Mouse (Mus musculus) forebrain, embryonic 16.5 days (tissue): Measurements from ENCODE around the gene Gpc6. TPM values are rescaled to one million over a fixed set of nuclear protein-coding genes. Genes with fewer than 3 reads are reported as not detected.

Source experiments
- ATAC-seq: fragments of 200-750 bp; cut with Nextera tagmentation; 2 replicates; pipeline ENCODE4 v1.8.0; 2017; ENCODE audit warnings: mild to moderate bottlenecking, moderate library complexity
- H3K27ac ChIP-seq: fragments of 300-500 bp; sonication (generic); 2 replicates; pipeline ENCODE4 v1.5.1; 2014; ENCODE audit warnings: low read length, control low read depth
- H3K27me3 ChIP-seq: fragments of 300-500 bp; sonication (generic); replicated peaks from 2 replicates; pipeline ENCODE4 v1.6.1; 2014; ENCODE audit warnings: low read length; ENCODE audit not compliant: control insufficient read depth, insufficient read depth
- H3K36me3 ChIP-seq: fragments of 300-500 bp; sonication (generic); 2 replicates; pipeline ENCODE4 v1.6.1; 2014; ENCODE audit not compliant: control insufficient read depth, insufficient read depth
- H3K4me1 ChIP-seq: fragments of 300-500 bp; sonication (generic); replicated peaks from 2 replicates; pipeline ENCODE4 v1.6.1; 2014; ENCODE audit warnings: low read length; ENCODE audit not compliant: control insufficient read depth, insufficient read depth
- H3K4me2 ChIP-seq: fragments of 300-500 bp; sonication (generic); 2 replicates; pipeline ENCODE4 v1.6.1; 2014; ENCODE audit warnings: mild to moderate bottlenecking, low read length, control low read depth
- H3K4me3 ChIP-seq: fragments of 300-500 bp; sonication (generic); replicated peaks from 2 replicates; pipeline ENCODE4 v1.5.1; 2014; ENCODE audit warnings: mild to moderate bottlenecking, low read length, control low read depth
- H3K9ac ChIP-seq: fragments of 300-500 bp; sonication (generic); replicated peaks from 2 replicates; pipeline ENCODE4 v1.6.1; 2014; ENCODE audit warnings: low read depth, low read length, control low read depth
- H3K9me3 ChIP-seq: fragments of 300-500 bp; sonication (generic); 2 replicates; pipeline ENCODE4 v1.6.1; 2016; ENCODE audit warnings: low read length; ENCODE audit not compliant: control insufficient read depth
- WGBS: fragments of 180-500 bp; shearing (Covaris S2); extraction: QIAGEN DNeasy Blood & Tissue Kit; methylation state at CpG from one replicate; pipeline ENCODE4 v1.1.7; 2014; 5-methylcytosine and 5-hydroxymethylcytosine counted together
- polyA plus RNA-seq: library from polyadenylated mRNA; unstranded; fragments of >200 nt; fragmentation: Nextera tagmentation; extraction: Ambion mirVana; gene quantifications from 2 replicates; pipeline ENCODE4 v1.2.1, GENCODE M21; 2015

The Gpc6 gene
- polyA plus RNA-seq, 1 experiment from 2014 or later = 18.2 TPM

GRCm38 (mm10) chr14:117909046-117909445, 983.9 kb downstream of the Gpc6 start:
- Histone ChIP-seq H3K36me3 (no peaks in the 10 kb centered on the region), H3K9me3 (no peaks in the 10 kb centered on the region), H3K27me3 (no peaks in the 10 kb centered on the region), H3K9ac (no peak overlapping the region), H3K4me1 (peaks cover 10% of the 10 kb centered on the region), H3K4me2 (no peak overlapping the region), H3K4me3 (no peak overlapping the region), H3K27ac (no peak overlapping the region)
- no peak for ATAC-seq
- 91% methylated on average over 4 of the region's 4 CpGs for WGBS

- Histone ChIP-seq H3K4me1 (peaks cover 10% of the 10 kb centered on the region), H3K27ac (no peak overlapping the region), H3K9me3 (no peaks in the 10 kb centered on the region), H3K27me3 (no peaks in the 10 kb centered on the region), H3K9ac (no peak overlapping the region), H3K4me2 (no peak overlapping the region), H3K36me3 (no peaks in the 10 kb centered on the region), H3K4me3 (no peak overlapping the region)
- no peak for ATAC-seq
- 13% methylated on average over 7 of the region's 7 CpGs for WGBS
Measured at GRCm38 (mm10) chr14:117910323-117910722, 985.2 kb downstream of the Gpc6 start.

GRCm38 (mm10) chr14:117912624-117913270, 987.6 kb downstream of the Gpc6 start:
- H3K27me3 ChIP-seq = no peaks in the 10 kb centered on the region
- H3K9me3 ChIP-seq = no peaks in the 10 kb centered on the region
- no peaks in the 10 kb centered on the region for H3K4me1 ChIP-seq
- no peak overlapping the region for H3K9ac ChIP-seq
- H3K4me2 ChIP-seq = no peak overlapping the region
- no peak overlapping the region for H3K27ac ChIP-seq
- WGBS = 87% methylated on average over 10 of the region's 10 CpGs
- no peaks in the 10 kb centered on the region for H3K36me3 ChIP-seq
- no peak overlapping the region for H3K4me3 ChIP-seq
- no peak for ATAC-seq

GRCm38 (mm10) chr14:117916577-117916976, 991.5 kb downstream of the Gpc6 start:
- Histone ChIP-seq H3K4me2 (no peak overlapping the region), H3K9ac (no peak overlapping the region), H3K27ac (no peak overlapping the region), H3K27me3 (no peaks in the 10 kb centered on the region), H3K4me1 (no peaks in the 10 kb centered on the region), H3K4me3 (no peak overlapping the region), H3K9me3 (no peaks in the 10 kb centered on the region), H3K36me3 (no peaks in the 10 kb centered on the region)
- ATAC-seq = no peak
- WGBS = 90% methylated on average over 8 of the region's 8 CpGs

- WGBS = 85% methylated on average over 10 of the region's 10 CpGs
- Histone ChIP-seq H3K4me1 (no peaks in the 10 kb centered on the region), H3K27ac (no peak overlapping the region), H3K4me2 (no peak overlapping the region), H3K4me3 (no peak overlapping the region), H3K9ac (no peak overlapping the region), H3K27me3 (no peaks in the 10 kb centered on the region), H3K36me3 (no peaks in the 10 kb centered on the region), H3K9me3 (no peaks in the 10 kb centered on the region)
- peak; percentile 49; the same call in 1 of the 2 replicates for ATAC-seq
Measured at GRCm38 (mm10) chr14:117918724-117919123, 993.6 kb downstream of the Gpc6 start.

- H3K36me3 ChIP-seq = no peaks in the 10 kb centered on the region
- H3K4me2 ChIP-seq = no peak overlapping the region
- 99% methylated on average over 5 of the region's 5 CpGs for WGBS
- H3K9ac ChIP-seq = no peak overlapping the region
- no peaks in the 10 kb centered on the region for H3K27me3 ChIP-seq
- no peaks in the 10 kb centered on the region for H3K9me3 ChIP-seq
- no peak overlapping the region for H3K27ac ChIP-seq
- H3K4me1 ChIP-seq = no peaks in the 10 kb centered on the region
- ATAC-seq = no peak
- no peak overlapping the region for H3K4me3 ChIP-seq
Measured at GRCm38 (mm10) chr14:117919612-117920011, 994.5 kb downstream of the Gpc6 start.

- no peak overlapping the region for H3K4me2 ChIP-seq
- no peak overlapping the region for H3K4me3 ChIP-seq
- H3K9ac ChIP-seq = no peak overlapping the region
- no peak for ATAC-seq
- no peaks in the 10 kb centered on the region for H3K9me3 ChIP-seq
- no peaks in the 10 kb centered on the region for H3K4me1 ChIP-seq
- no peak overlapping the region for H3K27ac ChIP-seq
- WGBS = 77% methylated on average over 18 of the region's 18 CpGs
- H3K36me3 ChIP-seq = no peaks in the 10 kb centered on the region
- no peaks in the 10 kb centered on the region for H3K27me3 ChIP-seq
Measured at GRCm38 (mm10) chr14:117921393-117922014, 996.4 kb downstream of the Gpc6 start.

GRCm38 (mm10) chr14:117923667-117924066, 998.6 kb downstream of the Gpc6 start:
- Histone ChIP-seq H3K36me3 (no peaks in the 10 kb centered on the region), H3K9me3 (no peaks in the 10 kb centered on the region), H3K9ac (no peak overlapping the region), H3K4me1 (no peaks in the 10 kb centered on the region), H3K27ac (no peak overlapping the region), H3K4me3 (no peak overlapping the region), H3K4me2 (no peak overlapping the region), H3K27me3 (no peaks in the 10 kb centered on the region)
- no peak for ATAC-seq
- WGBS = 86% methylated on average over 8 of the region's 8 CpGs

- H3K36me3 ChIP-seq = no peaks in the 10 kb centered on the region
- no peak overlapping the region for H3K27ac ChIP-seq
- no peaks in the 10 kb centered on the region for H3K9me3 ChIP-seq
- WGBS = 9% methylated on average over 13 of the region's 13 CpGs
- H3K9ac ChIP-seq = no peak overlapping the region
- peaks cover 9% of the 10 kb centered on the region; the same call in 1 of the 2 replicates for H3K4me1 ChIP-seq
- peak; percentile 56 for ATAC-seq
- H3K27me3 ChIP-seq = no peaks in the 10 kb centered on the region
- H3K4me3 ChIP-seq = no peak overlapping the region
- no peak overlapping the region for H3K4me2 ChIP-seq
Measured at GRCm38 (mm10) chr14:117930105-117930847, 1005.2 kb downstream of the Gpc6 start.
